Mouse (Mus musculus) kidney, embryonic 14.5 days (tissue): ENCODE data around the gene Itm2c. TPM values are rescaled to one million over a fixed set of nuclear protein-coding genes. Genes with fewer than 3 reads are reported as not detected.
A peak's percentile ranks its signal among the peaks of the same experiment; 100 is the strongest.

ENCODE experiments used
- ATAC-seq: fragments of 200-750 bp; cut with Nextera tagmentation; 2 replicates; pipeline ENCODE4 v1.8.0; 2017; ENCODE audit warnings: moderate number of reproducible peaks, mild to moderate bottlenecking, moderate TSS enrichment, moderate library complexity; ENCODE audit not compliant: low FRiP score, low TSS enrichment
- H3K27ac ChIP-seq: fragments of 300-500 bp; sonication (generic); 2 replicates; pipeline ENCODE4 v1.5.1; 2014; ENCODE audit warnings: low read depth, mild to moderate bottlenecking, low read length, moderate library complexity, mixed read lengths
- H3K27me3 ChIP-seq: fragments of 300-500 bp; sonication (generic); 2 replicates; pipeline ENCODE4 v1.6.1; 2014; ENCODE audit warnings: mild to moderate bottlenecking, low read length; ENCODE audit not compliant: control insufficient read depth, insufficient read depth
- H3K36me3 ChIP-seq: fragments of 300-500 bp; sonication (generic); 2 replicates; pipeline ENCODE4 v1.6.1; 2014; ENCODE audit warnings: low read length, mixed read lengths; ENCODE audit not compliant: control insufficient read depth, insufficient read depth
- H3K4me1 ChIP-seq: fragments of 300-500 bp; sonication (generic); 2 replicates; pipeline ENCODE4 v1.6.1; 2014; ENCODE audit warnings: low read length, mixed read lengths; ENCODE audit not compliant: control insufficient read depth, insufficient read depth
- H3K4me2 ChIP-seq: fragments of 300-500 bp; sonication (generic); replicated peaks from 2 replicates; pipeline ENCODE4 v1.6.1; 2014; ENCODE audit warnings: low read depth, mild to moderate bottlenecking, low read length
- H3K4me3 ChIP-seq: fragments of 300-500 bp; sonication (generic); 2 replicates; pipeline ENCODE4 v1.5.1; 2014; ENCODE audit warnings: mild to moderate bottlenecking, low read length
- H3K9ac ChIP-seq: fragments of 300-500 bp; sonication (generic); 2 replicates; pipeline ENCODE4 v1.6.1; 2014; ENCODE audit warnings: low read depth, mild to moderate bottlenecking, low read length, moderate library complexity
- H3K9me3 ChIP-seq: fragments of 300-500 bp; sonication (generic); 2 replicates; pipeline ENCODE4 v1.6.1; 2016; ENCODE audit warnings: low read length; ENCODE audit not compliant: control insufficient read depth
- WGBS: fragments of 180-500 bp; shearing (Covaris S2); extraction: QIAGEN DNeasy Blood & Tissue Kit; methylation state at CpG from one replicate; pipeline ENCODE4 v1.1.7; 2014; 5-methylcytosine and 5-hydroxymethylcytosine counted together
- polyA plus RNA-seq: library from polyadenylated mRNA; unstranded; fragments of >200 nt; fragmentation: Nextera tagmentation; extraction: Ambion mirVana; gene quantifications from 2 replicates; pipeline ENCODE4 v1.2.1, GENCODE M21; 2014

The Itm2c gene
- polyA plus RNA-seq, 1 experiment from 2014 or later: 145 TPM

DNA sequence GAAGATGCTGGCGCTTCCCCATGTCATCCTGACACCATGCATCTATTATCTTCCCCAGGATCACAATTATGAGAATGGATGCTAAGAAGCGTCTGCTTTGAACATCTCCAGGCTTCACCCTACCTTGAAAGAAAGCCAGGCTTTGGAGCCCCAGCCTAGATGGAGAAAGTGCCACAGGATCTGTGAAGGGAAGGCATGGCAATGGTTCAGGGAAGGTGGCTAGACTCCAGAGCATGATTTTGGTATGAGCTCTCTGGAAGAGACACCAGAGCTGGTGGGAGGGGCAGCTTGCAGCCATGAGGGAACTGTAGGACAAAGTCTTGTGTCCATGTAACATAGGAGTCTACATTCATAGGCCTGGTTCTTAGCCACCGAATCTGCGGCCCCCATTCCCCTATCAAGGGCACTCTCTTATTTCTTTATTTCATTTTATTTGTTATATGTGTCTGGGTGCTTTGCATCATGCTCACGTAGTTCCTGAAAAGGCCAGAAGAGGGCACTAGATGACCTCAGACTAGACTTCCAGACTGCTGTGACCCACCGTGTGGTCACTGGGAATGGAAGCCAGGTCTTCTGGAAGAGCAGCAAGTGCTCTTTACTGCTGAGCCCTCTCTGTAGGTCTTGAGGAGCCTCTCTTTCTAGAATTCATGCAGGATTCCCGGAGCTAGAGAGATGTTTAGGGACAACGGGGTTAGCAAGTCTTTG, 41.2 kb downstream of the Itm2c start:
- Histone ChIP-seq H3K9me3 (no peaks in the 10 kb centered on the region), H3K4me1 (peaks cover 32% of the 10 kb centered on the region), H3K4me2 (no peak overlapping the region), H3K27ac (peak overlapping the region; percentile 85; the same call in 1 of the 2 replicates), H3K36me3 (no peaks in the 10 kb centered on the region), H3K9ac (no peak overlapping the region), H3K27me3 (no peaks in the 10 kb centered on the region), H3K4me3 (no peak overlapping the region)
- 61% methylated on average over 8 of the region's 8 CpGs for WGBS
- ATAC-seq: no peak

DNA sequence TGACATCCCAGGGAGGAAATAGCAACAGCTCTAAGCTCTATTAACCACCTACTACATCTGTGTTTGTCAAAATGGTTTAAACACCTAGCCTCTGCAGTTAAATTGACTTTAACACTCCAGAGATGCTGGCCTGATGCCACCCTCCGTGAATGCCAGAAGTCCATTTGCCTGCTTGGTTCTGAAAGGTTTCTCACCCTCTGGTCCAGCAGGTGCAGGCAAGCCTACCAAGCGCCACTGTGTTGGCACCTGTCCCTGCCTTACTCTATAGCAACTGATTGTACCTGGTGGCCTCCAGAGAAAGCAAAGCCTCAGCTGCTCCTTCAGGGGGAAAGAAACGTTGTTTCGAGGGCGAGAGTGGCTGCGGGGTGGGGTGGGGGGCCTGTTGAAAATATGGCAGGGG, 42.2 kb downstream of the Itm2c start:
- 63% methylated on average over 6 of the region's 6 CpGs for WGBS
- H3K9me3 ChIP-seq: no peaks in the 10 kb centered on the region
- H3K27me3 ChIP-seq: no peaks in the 10 kb centered on the region
- H3K27ac ChIP-seq: no peak overlapping the region
- peaks cover 32% of the 10 kb centered on the region for H3K4me1 ChIP-seq
- ATAC-seq: no peak
- no peak overlapping the region for H3K9ac ChIP-seq
- no peak overlapping the region for H3K4me3 ChIP-seq
- no peak overlapping the region for H3K4me2 ChIP-seq
- no peaks in the 10 kb centered on the region for H3K36me3 ChIP-seq

DNA sequence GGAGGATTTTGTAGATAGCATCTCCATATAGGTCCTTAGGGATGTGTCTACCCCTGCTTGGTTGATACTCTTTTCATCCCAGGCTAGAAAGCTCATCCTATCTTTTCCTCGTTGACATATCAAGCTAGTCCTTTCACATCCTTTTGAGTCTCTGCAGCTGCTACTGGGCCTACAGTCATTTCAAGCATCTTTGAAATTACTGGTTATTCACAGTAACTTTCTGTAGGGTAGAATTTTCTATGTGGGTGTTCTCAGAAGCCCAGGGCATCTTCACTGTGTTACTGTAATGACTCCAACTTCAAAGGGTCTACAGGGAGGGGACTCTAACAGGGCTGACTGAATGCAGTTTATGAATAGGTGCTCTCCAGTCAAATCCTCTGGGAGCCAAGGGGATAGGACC, 43.2 kb downstream of the Itm2c start:
- no peak for ATAC-seq
- Histone ChIP-seq H3K36me3 (no peaks in the 10 kb centered on the region), H3K27me3 (no peaks in the 10 kb centered on the region), H3K4me3 (no peak overlapping the region), H3K9me3 (no peaks in the 10 kb centered on the region), H3K27ac (no peak overlapping the region), H3K9ac (no peak overlapping the region), H3K4me2 (no peak overlapping the region), H3K4me1 (peaks cover 31% of the 10 kb centered on the region)
- WGBS: 66% methylated on average over 1 of the region's 1 CpGs

DNA sequence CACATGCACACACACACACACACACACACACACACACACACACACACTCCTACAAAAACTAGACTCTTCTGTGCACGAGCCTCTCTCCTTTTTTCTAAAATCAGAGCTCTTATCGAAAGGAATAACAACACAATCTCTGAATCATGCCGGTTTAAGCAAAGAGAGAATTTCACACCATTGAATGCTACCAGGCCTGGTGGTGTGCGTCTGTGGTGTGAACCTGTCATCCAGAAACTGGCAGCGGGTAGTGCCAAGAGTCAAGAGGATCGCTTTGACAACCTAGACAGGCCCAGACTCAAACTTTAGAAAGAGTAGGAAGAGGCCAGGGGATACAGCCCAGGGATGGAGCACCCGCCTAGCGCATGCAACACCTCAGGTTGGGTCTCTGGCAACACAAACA, 48.2 kb downstream of the Itm2c start:
- no peak overlapping the region for H3K4me2 ChIP-seq
- no peaks in the 10 kb centered on the region for H3K4me1 ChIP-seq
- no peak overlapping the region for H3K27ac ChIP-seq
- no peak overlapping the region for H3K4me3 ChIP-seq
- H3K9ac ChIP-seq: no peak overlapping the region
- ATAC-seq: no peak
- H3K9me3 ChIP-seq: no peaks in the 10 kb centered on the region; the same call in 1 of the 2 replicates
- no peaks in the 10 kb centered on the region for H3K27me3 ChIP-seq
- no peaks in the 10 kb centered on the region for H3K36me3 ChIP-seq
- WGBS: 85% methylated on average over 8 of the region's 8 CpGs

DNA sequence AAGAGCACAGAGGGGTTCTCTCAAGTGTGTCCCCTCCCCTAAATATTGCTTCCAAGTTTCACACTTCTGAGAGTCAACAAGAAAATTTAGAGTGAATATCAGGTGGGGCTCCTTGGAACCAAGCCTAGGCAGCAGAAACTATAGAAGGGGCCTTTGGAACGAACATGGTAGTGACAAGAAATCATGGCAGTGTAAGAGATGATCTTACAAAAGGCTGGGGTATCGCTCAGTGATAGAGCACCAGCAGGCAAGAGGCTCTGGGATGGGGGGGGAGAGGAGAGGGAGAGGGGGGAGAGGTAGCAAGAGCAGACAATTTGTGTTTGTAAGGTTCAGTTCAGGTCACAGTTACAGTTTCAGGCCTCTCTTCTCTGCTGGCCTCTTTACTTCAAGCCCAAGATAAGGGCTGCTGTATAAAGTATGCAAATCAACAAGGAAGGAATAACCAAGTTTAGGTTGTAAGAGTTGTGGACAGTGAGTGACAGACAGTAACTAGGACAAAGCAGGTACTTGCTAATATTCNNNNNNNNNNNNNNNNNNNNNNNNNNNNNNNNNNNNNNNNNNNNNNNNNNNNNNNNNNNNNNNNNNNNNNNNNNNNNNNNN, 55.1 kb downstream of the Itm2c start:
- H3K4me3 ChIP-seq: no peak overlapping the region
- H3K27ac ChIP-seq: no peak overlapping the region
- H3K27me3 ChIP-seq: no peaks in the 10 kb centered on the region
- H3K4me2 ChIP-seq: no peak overlapping the region
- no peaks in the 10 kb centered on the region for H3K4me1 ChIP-seq
- no peak for ATAC-seq
- 94% methylated on average over 2 of the region's 2 CpGs for whole genome bisulfite sequencing
- no peaks in the 10 kb centered on the region; the same call in 1 of the 2 replicates for H3K9me3 ChIP-seq
- H3K36me3 ChIP-seq: no peaks in the 10 kb centered on the region
- H3K9ac ChIP-seq: no peak overlapping the region

DNA sequence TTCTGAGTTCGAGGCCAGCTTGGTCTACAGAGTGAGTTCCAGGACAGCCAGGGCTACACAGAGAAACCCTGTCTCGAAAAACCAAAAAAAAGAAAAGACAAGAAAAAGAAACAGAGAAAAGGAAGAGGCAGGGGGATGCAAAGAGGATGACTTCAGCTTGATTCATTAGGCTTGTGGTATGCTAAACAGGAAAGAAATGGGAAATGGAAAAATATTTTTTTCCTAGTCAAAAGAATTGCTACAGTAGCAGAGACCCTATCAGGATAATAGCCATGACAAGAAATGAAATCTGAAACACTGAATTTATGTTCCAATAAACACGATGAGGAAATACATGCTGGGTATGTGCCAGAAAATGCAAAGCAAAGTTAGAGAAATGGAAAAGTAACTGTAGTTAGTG, 61.1 kb downstream of the Itm2c start:
- H3K4me3 ChIP-seq: no peak overlapping the region
- no peak overlapping the region for H3K27ac ChIP-seq
- H3K4me1 ChIP-seq: no peaks in the 10 kb centered on the region
- no peak overlapping the region for H3K9ac ChIP-seq
- ATAC-seq: no peak
- H3K9me3 ChIP-seq: no peaks in the 10 kb centered on the region
- no peak overlapping the region for H3K4me2 ChIP-seq
- H3K36me3 ChIP-seq: no peaks in the 10 kb centered on the region
- WGBS: 62% methylated on average over 3 of the region's 3 CpGs
- H3K27me3 ChIP-seq: no peaks in the 10 kb centered on the region

DNA sequence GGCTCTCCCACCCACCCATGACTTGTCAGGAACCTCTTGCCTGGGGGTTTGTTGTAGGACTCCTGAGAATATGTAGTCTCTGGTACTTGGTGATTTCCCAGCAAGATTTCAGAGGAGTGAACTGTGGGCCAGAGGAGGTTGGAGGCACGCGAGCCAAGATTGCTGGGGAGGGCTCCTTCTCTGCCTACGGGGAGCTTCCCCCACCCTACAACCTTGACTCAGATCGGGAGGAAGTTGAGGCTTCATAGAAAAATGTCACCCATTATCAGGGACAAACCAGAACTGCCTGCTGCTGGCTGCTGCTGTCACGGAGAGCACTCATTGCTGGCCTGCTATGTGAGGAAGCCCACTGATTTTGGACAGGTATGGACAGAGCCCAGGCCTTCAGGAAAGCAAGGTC, 63.2 kb downstream of the Itm2c start:
- Histone ChIP-seq H3K9me3 (no peaks in the 10 kb centered on the region), H3K4me3 (no peak overlapping the region), H3K9ac (no peak overlapping the region), H3K27me3 (no peaks in the 10 kb centered on the region), H3K4me1 (no peaks in the 10 kb centered on the region), H3K27ac (no peak overlapping the region), H3K4me2 (no peak overlapping the region), H3K36me3 (no peaks in the 10 kb centered on the region)
- ATAC-seq: no peak
- WGBS: 76% methylated on average over 5 of the region's 5 CpGs

DNA sequence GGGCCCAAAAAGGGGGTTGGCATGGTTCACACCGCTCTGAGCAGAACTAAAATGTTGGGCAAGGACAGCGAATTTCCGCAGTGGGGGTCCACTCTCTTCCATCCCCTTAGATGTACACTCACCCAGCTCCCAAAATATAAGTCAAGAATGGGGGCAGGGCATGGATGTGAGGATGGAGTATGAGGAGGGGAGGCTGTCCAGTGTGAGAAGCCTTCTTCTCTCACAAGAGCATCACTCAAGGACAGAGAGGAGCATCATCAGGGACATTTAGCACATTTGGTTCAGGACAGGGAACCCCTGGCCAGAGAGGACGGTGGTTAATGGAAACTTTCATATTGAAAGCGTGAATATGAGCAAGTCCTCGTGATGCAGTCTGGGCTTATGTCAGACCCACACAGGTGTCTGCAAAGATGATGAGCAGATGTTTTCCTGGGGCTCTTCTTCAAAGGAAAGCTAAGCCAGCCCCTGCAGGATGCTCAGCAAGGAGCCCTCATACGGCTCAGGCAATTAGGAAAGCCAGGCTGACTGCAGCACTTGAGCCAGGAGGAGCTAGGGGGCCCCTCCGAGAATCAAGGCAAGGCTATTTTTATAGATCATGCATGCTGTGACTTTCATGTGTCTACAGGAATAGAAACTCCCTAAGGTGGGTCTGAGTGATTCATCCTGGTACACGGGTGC, 64.0 kb downstream of the Itm2c start:
- ATAC-seq: no peak
- Histone ChIP-seq H3K4me1 (no peaks in the 10 kb centered on the region), H3K36me3 (no peaks in the 10 kb centered on the region), H3K9ac (no peak overlapping the region), H3K27ac (no peak overlapping the region), H3K27me3 (no peaks in the 10 kb centered on the region), H3K4me3 (no peak overlapping the region), H3K9me3 (no peaks in the 10 kb centered on the region), H3K4me2 (no peak overlapping the region)
- 59% methylated on average over 9 of the region's 9 CpGs for WGBS
